Comparison of ENCODE assay signal across 10 mouse cellular contexts in genomic region chr6:52200073-52200750, GRCm38 (mm10). TPM values are rescaled to one million over a fixed set of nuclear protein-coding genes. Genes with fewer than 3 reads are reported as not detected.
DNase-seq lines count a peak whose midpoint lies in the region; ATAC-seq and TF ChIP-seq lines count a peak whose summit lies in the region.
"Had no signal": no experiment of that assay in that cellular context is flagged by ENCODE, and none has a peak within 500 bp of the region (broad histone marks: within the 10 kb centered on the region; RNA-seq: fewer than 3 reads in every experiment).

No protein-coding gene starts in this region.

- H3K36me3 ChIP-seq in kidney, adult 2 months (ENCODE audit: control insufficient read depth, insufficient read depth, low read length) = peaks cover 4% of the 10 kb centered on the region; the same call in 1 of the 2 replicates
- no peaks in the 10 kb centered on the region for H3K36me3 ChIP-seq in hindbrain, embryonic 16.5 days (ENCODE audit: control insufficient read depth, insufficient read depth, low read length)
- H3K36me3 ChIP-seq in limb, embryonic 12.5 days = peaks cover 39% of the 10 kb centered on the region
- H3K36me3 ChIP-seq in small intestine, adult 2 months (ENCODE audit: control insufficient read depth, insufficient read depth, low read length) = no peaks in the 10 kb centered on the region
- H3K36me3 ChIP-seq in midbrain, embryonic 13.5 days = no peaks in the 10 kb centered on the region

- no peak overlapping the region for H3K4me3 ChIP-seq in kidney, adult 2 months (ENCODE audit: insufficient read depth, low read depth, low read length)
- peak overlapping the region; percentile 16; the same call in 1 of the 2 replicates for H3K4me3 ChIP-seq in hindbrain, embryonic 16.5 days (ENCODE audit: low read length)
- H3K4me3 ChIP-seq in limb, embryonic 12.5 days (replicated peaks) = peak overlapping the region; percentile 12
- peak overlapping the region; percentile 41 for H3K4me3 ChIP-seq in small intestine, adult 2 months (ENCODE audit: low read depth, low read length)
- no peak overlapping the region for H3K4me3 ChIP-seq in midbrain, embryonic 13.5 days (replicated peaks)

- H3K27me3 ChIP-seq in kidney, adult 2 months (replicated peaks; ENCODE audit: control insufficient read depth, insufficient read depth, low read length) = no peaks in the 10 kb centered on the region
- peaks cover 47% of the 10 kb centered on the region for H3K27me3 ChIP-seq in hindbrain, embryonic 16.5 days (replicated peaks; ENCODE audit: control insufficient read depth, insufficient read depth, low read length)
- peaks cover 30% of the 10 kb centered on the region for H3K27me3 ChIP-seq in limb, embryonic 12.5 days
- H3K27me3 ChIP-seq in small intestine, adult 2 months (ENCODE audit: control insufficient read depth, insufficient read depth, low read length) = peaks cover 32% of the 10 kb centered on the region
- H3K27me3 ChIP-seq in midbrain, embryonic 13.5 days = peaks cover 100% of the 10 kb centered on the region

- H3K9me3 ChIP-seq in hindbrain, embryonic 16.5 days (ENCODE audit: control insufficient read depth, low read length) = no peaks in the 10 kb centered on the region
- H3K9me3 ChIP-seq in limb, embryonic 12.5 days = no peaks in the 10 kb centered on the region
- no peaks in the 10 kb centered on the region for H3K9me3 ChIP-seq in midbrain, embryonic 13.5 days

- WGBS in kidney, adult 2 months = 63% methylated on average over 30 of the region's 30 CpGs
- 12% methylated on average over 30 of the region's 30 CpGs for WGBS in hindbrain, embryonic 16.5 days
- 9% methylated on average over 30 of the region's 30 CpGs for WGBS in limb, embryonic 12.5 days
- 18% methylated on average over 30 of the region's 30 CpGs for WGBS in small intestine, adult 2 months
- 2% methylated on average over 30 of the region's 30 CpGs for WGBS in midbrain, embryonic 13.5 days

- no peak for ATAC-seq in hindbrain, embryonic 16.5 days
- ATAC-seq in limb, embryonic 12.5 days (ENCODE audit: insufficient number of reproducible peaks, insufficient read depth, low FRiP score, low TSS enrichment, low read depth) = no peak
- no peak for ATAC-seq in CD4-positive, CD25-positive, alpha-beta regulatory T cell, adult 4 months
- no peak for ATAC-seq in midbrain, embryonic 13.5 days
- ATAC-seq: inflammation-experienced regulatory T-cells, adult 6 months had no signal

- peak; percentile 33 for DNase-seq in kidney, adult 2 months
- DNase-seq in kidney, postnatal 14 days = no peak
- DNase-seq in right cerebral cortex, adult 18-20 months = no peak

- H3K4me2 ChIP-seq in hindbrain, embryonic 16.5 days (ENCODE audit: low read length) = peak overlapping the region; percentile 42
- peak overlapping the region; percentile 32 for H3K4me2 ChIP-seq in limb, embryonic 12.5 days
- no peak overlapping the region for H3K4me2 ChIP-seq in midbrain, embryonic 13.5 days (replicated peaks)

- H3K27ac ChIP-seq in kidney, adult 2 months (ENCODE audit: insufficient read depth, low read depth, low read length) = peak overlapping the region; percentile 20; the same call in 1 of the 2 replicates
- peak overlapping the region; percentile 30 for H3K27ac ChIP-seq in hindbrain, embryonic 16.5 days (ENCODE audit: low read depth, low read length)
- 0 out of 2 replicates have a peak overlapping the region, but pooled peaks have one; percentile 19 for H3K27ac ChIP-seq in limb, embryonic 12.5 days
- H3K27ac ChIP-seq in small intestine, adult 2 months (ENCODE audit: insufficient read depth, low read depth, low read length) = peak overlapping the region; percentile 37
- H3K27ac ChIP-seq in midbrain, embryonic 13.5 days = no peak overlapping the region

- no peak for TF ChIP-seq CTCF in kidney, adult 2 months (conservative IDR thresholded peaks at IDR 0.05; ENCODE audit: insufficient read depth, insufficient read length, low read depth, low read length)
- TF ChIP-seq CTCF in small intestine, adult 2 months (IDR thresholded peaks at IDR 0.05; ENCODE audit: extremely low read depth, insufficient read length, insufficient replicate concordance, low read depth, low read length) = no peak

- H3K4me1 ChIP-seq in kidney, adult 2 months (ENCODE audit: control insufficient read depth, insufficient read depth, low read length) = 0 out of 2 replicates have a peak, but pooled peaks cover 2% of the 10 kb centered on the region
- no peaks in the 10 kb centered on the region; the same call in 1 of the 2 replicates for H3K4me1 ChIP-seq in hindbrain, embryonic 16.5 days (ENCODE audit: control insufficient read depth, insufficient read depth, low read depth, low read length)
- peaks cover 56% of the 10 kb centered on the region for H3K4me1 ChIP-seq in limb, embryonic 12.5 days (replicated peaks)
- peaks cover 11% of the 10 kb centered on the region for H3K4me1 ChIP-seq in small intestine, adult 2 months (ENCODE audit: control insufficient read depth, insufficient read depth, insufficient read length, low read length)
- H3K4me1 ChIP-seq in midbrain, embryonic 13.5 days (replicated peaks) = peaks cover 10% of the 10 kb centered on the region

- TF ChIP-seq POLR2A in kidney, adult 2 months (IDR thresholded peaks at IDR 0.05; ENCODE audit: low read depth, low read length) = no peak
- no peak for TF ChIP-seq POLR2A in small intestine, adult 2 months (IDR thresholded peaks at IDR 0.05; ENCODE audit: low read depth, low read length)

- H3K9ac ChIP-seq in hindbrain, embryonic 16.5 days (ENCODE audit: low read depth, low read length) = no peak overlapping the region
- H3K9ac ChIP-seq in limb, embryonic 12.5 days (replicated peaks) = no peak overlapping the region
- H3K9ac ChIP-seq in midbrain, embryonic 13.5 days (replicated peaks) = no peak overlapping the region

RNA-seq across cellular contexts. Expression of gene Hoxa5, which starts 4.2 kb away (rescaled TPM):
- polyA plus RNA-seq in kidney, adult 2 months (2012; rRNA removed) = 6.9 and 8.1 TPM in 2 replicates
- 85.9 and 106 TPM in 2 replicates for polyA plus RNA-seq in hindbrain, embryonic 16.5 days (2015; fragmentation: Nextera tagmentation; extraction: Ambion mirVana)
- 8.2 and 9.2 TPM in 2 replicates for polyA plus RNA-seq in limb, embryonic 12.5 days (2016; fragmentation: Nextera tagmentation; extraction: Ambion mirVana)
- polyA plus RNA-seq in small intestine, adult 2 months (2012; rRNA removed) = 3.5 and 4.7 TPM in 2 replicates
- not detected for polyA plus RNA-seq in CD4-positive, CD25-positive, alpha-beta regulatory T cell, adult 4 months (2017; shearing (Covaris generic))
- 0.08 and 0.17 TPM in 2 replicates for polyA plus RNA-seq in midbrain, embryonic 13.5 days (2015; fragmentation: Nextera tagmentation; extraction: Ambion mirVana)
- polyA plus RNA-seq: inflammation-experienced regulatory T-cells, adult 6 months had no signal

RNA-seq across cellular contexts. Expression of gene Hoxa6, which starts 8.3 kb away (rescaled TPM):
- 2.4 and 3.4 TPM in 2 replicates for polyA plus RNA-seq in kidney, adult 2 months (2012; rRNA removed)
- 9.4 and 9.9 TPM in 2 replicates for polyA plus RNA-seq in hindbrain, embryonic 16.5 days (2015; fragmentation: Nextera tagmentation; extraction: Ambion mirVana)
- polyA plus RNA-seq in limb, embryonic 12.5 days (2016; fragmentation: Nextera tagmentation; extraction: Ambion mirVana) = 3.1 and 4.1 TPM in 2 replicates
- polyA plus RNA-seq in small intestine, adult 2 months (2012; rRNA removed) = 0.15 and 0.52 TPM in 2 replicates
- polyA plus RNA-seq in CD4-positive, CD25-positive, alpha-beta regulatory T cell, adult 4 months (2017; shearing (Covaris generic)) = not detected
- not detected in 2 replicates for polyA plus RNA-seq in midbrain, embryonic 13.5 days (2015; fragmentation: Nextera tagmentation; extraction: Ambion mirVana)
- polyA plus RNA-seq: embryonic facial prominence, embryonic 11.5 days; inflammation-experienced regulatory T-cells, adult 6 months had no signal

RNA-seq across cellular contexts. Expression of gene Hoxa4, which starts 8.7 kb away (rescaled TPM):
- polyA plus RNA-seq in kidney, adult 2 months (2012; rRNA removed) = 2.8 TPM in 2 replicates
- polyA plus RNA-seq in hindbrain, embryonic 16.5 days (2015; fragmentation: Nextera tagmentation; extraction: Ambion mirVana) = 5.6 and 8.8 TPM in 2 replicates
- 0.35 and 0.90 TPM in 2 replicates for polyA plus RNA-seq in limb, embryonic 12.5 days (2016; fragmentation: Nextera tagmentation; extraction: Ambion mirVana)
- polyA plus RNA-seq in small intestine, adult 2 months (2012; rRNA removed) = 2.3 and 2.4 TPM in 2 replicates
- not detected for polyA plus RNA-seq in CD4-positive, CD25-positive, alpha-beta regulatory T cell, adult 4 months (2017; shearing (Covaris generic))
- polyA plus RNA-seq in midbrain, embryonic 13.5 days (2015; fragmentation: Nextera tagmentation; extraction: Ambion mirVana) = not detected in 2 replicates
- polyA plus RNA-seq: inflammation-experienced regulatory T-cells, adult 6 months had no signal

RNA-seq across cellular contexts. Expression of gene Hoxa3, which starts 12.9 kb away (rescaled TPM):
- 7.4 and 7.6 TPM in 2 replicates for polyA plus RNA-seq in kidney, adult 2 months (2012; rRNA removed)
- polyA plus RNA-seq in hindbrain, embryonic 16.5 days (2015; fragmentation: Nextera tagmentation; extraction: Ambion mirVana) = 12.9 and 13.9 TPM in 2 replicates
- polyA plus RNA-seq in limb, embryonic 12.5 days (2016; fragmentation: Nextera tagmentation; extraction: Ambion mirVana) = 7.7 and 7.9 TPM in 2 replicates
- 3.5 and 5.0 TPM in 2 replicates for polyA plus RNA-seq in small intestine, adult 2 months (2012; rRNA removed)
- polyA plus RNA-seq in CD4-positive, CD25-positive, alpha-beta regulatory T cell, adult 4 months (2017; shearing (Covaris generic)) = under 1 TPM in 1 of 2 experiments, not detected in 1; 0.15 TPM
- polyA plus RNA-seq in midbrain, embryonic 13.5 days (2015; fragmentation: Nextera tagmentation; extraction: Ambion mirVana) = not detected in 2 replicates
- polyA plus RNA-seq: inflammation-experienced regulatory T-cells, adult 6 months had no signal

RNA-seq across cellular contexts. Expression of gene Gm28308, which starts 12.9 kb away (rescaled TPM):
- 0.78 and 2.9 TPM in 2 replicates for polyA plus RNA-seq in kidney, adult 2 months (2012; rRNA removed)
- not detected in 2 replicates for polyA plus RNA-seq in hindbrain, embryonic 16.5 days (2015; fragmentation: Nextera tagmentation; extraction: Ambion mirVana)
- polyA plus RNA-seq in limb, embryonic 12.5 days (2016; fragmentation: Nextera tagmentation; extraction: Ambion mirVana) = 2.1 TPM in 1 of 2 replicates, not detected in the other
- polyA plus RNA-seq in small intestine, adult 2 months (2012; rRNA removed) = 0.58 TPM in 1 of 2 replicates, not detected in the other
- polyA plus RNA-seq in CD4-positive, CD25-positive, alpha-beta regulatory T cell, adult 4 months (2017; shearing (Covaris generic)) = not detected
- not detected in 2 replicates for polyA plus RNA-seq in midbrain, embryonic 13.5 days (2015; fragmentation: Nextera tagmentation; extraction: Ambion mirVana)
- polyA plus RNA-seq: inflammation-experienced regulatory T-cells, adult 6 months had no signal

Comparison
In these comparisons a context has a peak if more than half of its experiments do, and no peak if none do; other contexts are left out.
1. H3K4me3 ChIP-seq: peak in hindbrain, embryonic 16.5 days (single experiment), limb, embryonic 12.5 days (single experiment) and small intestine, adult 2 months (single experiment); none in kidney, adult 2 months (single experiment) and midbrain, embryonic 13.5 days (single experiment).